Mouse (Mus musculus): ENCODE data around the gene Nol6.
"Not testable (repeated sequence)": the region's sequence is repeated elsewhere in the genome, so short reads cannot be mapped to it uniquely, and the experiment has no call there.

Nol6 gene

DNA sequence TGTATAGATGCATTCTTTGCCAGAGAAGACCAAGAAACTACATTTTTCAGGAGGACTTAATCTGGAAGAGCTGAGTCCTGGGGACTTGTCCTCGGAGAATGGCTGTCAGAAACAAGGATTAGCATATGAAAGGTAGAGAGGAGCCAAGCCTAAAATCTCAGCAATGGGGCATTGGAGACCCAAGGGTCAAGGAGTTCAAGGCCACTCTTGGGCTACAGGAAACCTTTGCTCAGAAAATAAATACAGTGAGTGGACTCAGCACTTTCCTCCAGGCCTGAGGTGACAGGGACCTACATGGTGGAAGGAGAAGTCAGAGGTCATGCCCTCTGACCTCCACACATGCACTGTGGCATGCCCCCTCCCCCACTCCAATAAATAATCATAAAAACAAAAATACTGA lies 23.3 kb downstream of the Nol6 start:
- H3K27me3 ChIP-seq (ENCODE audit: control insufficient read depth, insufficient read depth, low read length, poor library complexity, severe bottlenecking) = no peaks in the 10 kb centered on the region

DNA sequence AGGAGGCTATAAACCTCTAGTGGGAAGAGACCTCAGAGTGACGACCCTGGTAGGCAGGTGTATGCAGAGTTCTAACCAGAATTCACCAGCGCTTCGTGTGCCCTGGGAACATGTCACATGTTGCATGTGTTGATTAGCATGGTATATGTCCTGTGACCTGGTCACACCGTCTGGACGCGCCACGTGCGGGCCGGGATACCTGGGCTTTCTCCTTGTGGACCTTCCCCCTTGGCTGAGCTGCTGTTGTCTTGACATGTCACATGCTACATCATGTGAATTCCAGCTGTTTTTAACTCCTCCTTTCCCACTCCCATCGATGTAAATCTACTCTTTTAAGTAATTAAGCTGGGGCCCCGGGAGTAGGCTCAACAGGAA lies 25.7 kb downstream of the Nol6 start:
- Histone ChIP-seq H3K27me3 (ENCODE audit: control insufficient read depth, insufficient read depth, low read length, poor library complexity, severe bottlenecking) (no peaks in the 10 kb centered on the region), H3K36me3 (ENCODE audit: control insufficient read depth, insufficient read depth, low read length, poor library complexity, severe bottlenecking) (no peaks in the 10 kb centered on the region)
- no peak for DNase-seq (ENCODE audit: low read depth, low spot score)

More for the DNA sequence above, 23.3 kb downstream of the Nol6 start:
- no peaks in the 10 kb centered on the region for H3K36me3 ChIP-seq (ENCODE audit: control insufficient read depth, insufficient read depth, low read length, poor library complexity, severe bottlenecking)
- no peak for DNase-seq (ENCODE audit: low read depth, low spot score)

DNA sequence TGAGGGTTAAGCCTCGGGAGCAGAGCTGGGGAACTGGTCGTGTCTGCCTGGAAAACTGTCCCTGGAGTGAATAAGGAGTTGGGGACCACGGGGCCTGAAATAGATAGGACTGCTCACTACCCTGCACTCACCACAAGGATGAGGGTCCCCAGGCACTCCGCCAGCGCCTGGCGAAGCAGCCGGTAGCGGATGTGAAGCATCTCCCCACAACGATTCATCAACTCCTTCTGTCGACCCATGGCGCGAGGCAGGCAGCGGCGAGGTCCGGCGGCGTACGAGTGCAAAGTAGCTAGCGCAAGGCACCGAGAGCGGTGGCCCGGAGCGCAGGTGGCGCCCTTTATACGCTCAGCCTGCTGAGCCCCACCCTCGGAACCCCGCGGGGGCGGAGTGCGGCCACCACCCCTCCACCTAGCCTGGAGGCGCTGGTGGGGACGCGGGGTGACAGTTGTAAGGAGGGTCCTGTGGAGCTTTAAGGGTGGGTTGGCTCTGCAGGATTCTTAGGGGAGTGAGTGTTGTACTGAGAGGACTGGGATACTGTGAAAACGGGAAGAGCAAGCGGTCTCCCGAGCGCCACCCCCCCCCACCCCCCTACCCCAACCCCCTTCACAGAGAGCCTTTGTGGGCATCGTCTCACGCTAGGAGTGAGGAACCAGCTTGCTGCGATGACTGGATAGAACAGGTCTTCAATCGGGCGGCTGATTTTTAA lies 26.2 kb downstream of the Nol6 start, which contains the start of gene Aqp3:
Aqp3 (minus strand) TSS at position 313 of the 706 bp plus-strand sequence.
- peak; percentile 58 for DNase-seq (ENCODE audit: low read depth, low spot score)
- no peaks in the 10 kb centered on the region for H3K27me3 ChIP-seq (ENCODE audit: control insufficient read depth, insufficient read depth, low read length, poor library complexity, severe bottlenecking)
- H3K36me3 ChIP-seq (ENCODE audit: control insufficient read depth, insufficient read depth, low read length, poor library complexity, severe bottlenecking) = no peaks in the 10 kb centered on the region

DNA sequence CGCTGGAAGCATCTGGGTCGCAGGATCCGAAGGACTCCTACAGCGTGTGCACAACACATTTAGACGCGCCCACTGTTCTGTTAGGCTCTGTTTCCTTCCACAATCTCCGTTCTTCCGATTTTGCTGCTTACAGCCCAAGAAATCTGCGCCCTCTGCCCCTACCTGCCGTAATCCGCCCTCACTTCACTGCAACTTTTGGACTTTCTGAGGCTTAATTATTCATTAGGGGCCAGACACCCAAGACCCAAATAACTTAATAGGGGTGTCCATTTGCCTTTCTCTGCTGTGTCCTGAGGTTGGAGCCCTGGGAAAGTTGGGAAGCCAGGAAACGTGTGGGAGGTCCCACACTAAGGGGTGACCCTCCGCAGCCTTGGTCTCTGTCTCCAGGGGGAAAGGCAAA lies 26.9 kb downstream of the Nol6 start:
- H3K36me3 ChIP-seq (ENCODE audit: control insufficient read depth, insufficient read depth, low read length, poor library complexity, severe bottlenecking) = no peaks in the 10 kb centered on the region
- H3K27me3 ChIP-seq (ENCODE audit: control insufficient read depth, insufficient read depth, low read length, poor library complexity, severe bottlenecking) = no peaks in the 10 kb centered on the region
- DNase-seq (ENCODE audit: low read depth, low spot score) = no peak

DNA sequence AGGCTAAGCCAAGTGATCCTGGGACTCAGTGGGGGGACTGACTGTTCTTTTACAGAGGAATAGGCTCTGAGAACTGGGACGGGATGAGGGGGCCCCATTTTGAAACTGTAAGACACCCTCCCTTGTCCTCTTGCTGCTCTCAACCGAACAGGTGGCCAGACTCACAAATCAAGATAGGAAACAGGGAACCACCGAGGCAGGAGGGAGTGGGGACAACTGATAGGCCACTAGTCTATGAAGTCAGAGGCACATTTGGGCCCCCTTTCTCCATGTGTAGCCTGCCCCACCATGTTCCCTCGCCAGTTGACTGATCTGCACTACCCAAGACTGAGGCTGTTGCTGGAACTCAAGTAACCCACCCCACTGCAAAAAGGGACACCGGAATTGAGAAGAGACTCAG lies 27.5 kb downstream of the Nol6 start:
- Histone ChIP-seq H3K36me3 (ENCODE audit: control insufficient read depth, insufficient read depth, low read length, poor library complexity, severe bottlenecking) (no peaks in the 10 kb centered on the region), H3K27me3 (ENCODE audit: control insufficient read depth, insufficient read depth, low read length, poor library complexity, severe bottlenecking) (no peaks in the 10 kb centered on the region)
- no peak for DNase-seq (ENCODE audit: low read depth, low spot score)

DNA sequence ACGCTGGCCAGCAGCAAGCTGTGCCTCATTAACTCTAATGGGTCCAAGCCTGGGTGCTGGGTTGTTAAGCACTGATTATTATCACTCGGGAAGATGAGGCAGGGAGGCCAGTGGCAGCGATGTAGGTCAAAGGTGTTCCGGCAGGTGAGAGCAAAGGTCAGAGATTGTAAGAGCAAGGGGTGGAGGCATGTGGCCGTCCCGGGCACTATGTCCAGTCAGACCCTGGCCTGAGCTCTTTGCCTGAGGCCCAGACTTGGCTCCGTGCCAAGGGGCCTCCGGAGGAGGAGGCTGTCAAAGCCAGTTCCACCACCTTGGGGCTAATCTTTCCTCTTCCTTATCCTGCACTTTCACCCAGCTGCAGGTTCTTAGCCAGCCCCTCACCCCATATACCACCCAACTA lies 28.1 kb downstream of the Nol6 start:
- DNase-seq (ENCODE audit: low read depth, low spot score) = no peak
- no peaks in the 10 kb centered on the region for H3K27me3 ChIP-seq (ENCODE audit: control insufficient read depth, insufficient read depth, low read length, poor library complexity, severe bottlenecking)
- H3K36me3 ChIP-seq (ENCODE audit: control insufficient read depth, insufficient read depth, low read length, poor library complexity, severe bottlenecking) = no peaks in the 10 kb centered on the region

DNA sequence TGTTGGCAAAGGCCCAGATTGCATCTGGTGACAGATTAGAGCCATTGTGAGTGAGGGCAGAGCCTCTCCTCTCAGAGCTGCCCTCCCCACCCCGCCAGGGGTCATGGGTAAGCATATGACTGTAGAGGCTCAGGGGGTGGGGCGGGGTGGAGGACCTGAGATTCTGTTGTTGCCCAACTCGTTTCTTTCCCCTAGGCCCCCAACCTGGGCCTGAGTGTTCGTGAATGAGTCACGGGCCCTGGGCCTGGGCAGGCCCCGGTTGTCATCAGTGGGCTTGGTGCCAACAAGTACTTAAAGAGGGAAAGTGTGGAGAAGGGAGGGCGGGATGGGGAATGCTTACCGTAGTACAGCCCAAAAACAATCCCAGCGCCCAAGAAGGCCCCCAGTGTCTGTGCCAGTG lies 29.9 kb downstream of the Nol6 start:
- H3K27me3 ChIP-seq (ENCODE audit: control insufficient read depth, insufficient read depth, low read length, poor library complexity, severe bottlenecking) = no peaks in the 10 kb centered on the region
- no peak for DNase-seq (ENCODE audit: low read depth, low spot score)
- H3K36me3 ChIP-seq (ENCODE audit: control insufficient read depth, insufficient read depth, low read length, poor library complexity, severe bottlenecking) = no peaks in the 10 kb centered on the region

DNA sequence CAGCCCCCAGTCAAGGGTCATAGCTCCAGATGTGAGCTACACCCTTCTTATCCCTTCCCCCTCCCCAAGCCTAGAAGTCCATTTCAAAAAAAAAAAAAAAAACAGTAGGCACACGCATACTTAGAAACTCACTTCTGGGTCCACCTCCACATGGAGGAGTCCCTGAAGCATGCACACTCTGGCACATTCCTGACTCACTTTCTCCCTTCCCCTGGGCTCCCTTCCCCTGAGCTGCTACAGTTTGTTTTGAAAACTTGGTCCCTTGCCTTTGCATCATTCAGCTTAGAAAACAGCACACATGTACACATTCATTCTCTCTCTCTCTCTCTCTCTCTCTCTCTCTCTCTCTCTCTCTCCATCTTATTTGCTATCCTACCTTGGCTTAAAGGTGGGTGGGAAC lies 31.3 kb downstream of the Nol6 start:
- Histone ChIP-seq H3K27me3 (ENCODE audit: control insufficient read depth, insufficient read depth, low read length, poor library complexity, severe bottlenecking) (no peaks in the 10 kb centered on the region), H3K36me3 (ENCODE audit: control insufficient read depth, insufficient read depth, low read length, poor library complexity, severe bottlenecking) (no peaks in the 10 kb centered on the region)
- no peak for DNase-seq (ENCODE audit: low read depth, low spot score)

DNA sequence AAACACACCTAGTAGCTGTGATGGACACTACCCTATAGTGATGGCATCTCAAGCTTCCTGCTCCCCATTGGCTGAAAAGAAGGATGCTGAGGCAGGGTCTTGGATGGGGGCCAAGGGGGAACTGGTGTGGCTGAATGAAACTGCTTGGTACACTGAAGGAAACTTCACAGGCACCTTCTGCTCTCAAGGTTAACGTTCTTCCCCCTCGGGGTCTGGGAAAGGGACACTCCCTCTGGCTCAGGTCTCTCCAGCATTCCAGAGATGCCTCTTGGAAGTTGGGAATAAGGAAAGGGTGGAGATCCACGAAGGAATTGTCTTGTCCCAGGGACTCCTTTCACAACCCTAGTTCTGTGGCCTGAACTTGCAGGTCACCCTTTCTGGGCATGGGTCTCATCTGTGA lies 32.9 kb downstream of the Nol6 start:
- no peak for DNase-seq (ENCODE audit: low read depth, low spot score)
- Histone ChIP-seq H3K36me3 (ENCODE audit: control insufficient read depth, insufficient read depth, low read length, poor library complexity, severe bottlenecking) (no peaks in the 10 kb centered on the region), H3K27me3 (ENCODE audit: control insufficient read depth, insufficient read depth, low read length, poor library complexity, severe bottlenecking) (no peaks in the 10 kb centered on the region)

DNA sequence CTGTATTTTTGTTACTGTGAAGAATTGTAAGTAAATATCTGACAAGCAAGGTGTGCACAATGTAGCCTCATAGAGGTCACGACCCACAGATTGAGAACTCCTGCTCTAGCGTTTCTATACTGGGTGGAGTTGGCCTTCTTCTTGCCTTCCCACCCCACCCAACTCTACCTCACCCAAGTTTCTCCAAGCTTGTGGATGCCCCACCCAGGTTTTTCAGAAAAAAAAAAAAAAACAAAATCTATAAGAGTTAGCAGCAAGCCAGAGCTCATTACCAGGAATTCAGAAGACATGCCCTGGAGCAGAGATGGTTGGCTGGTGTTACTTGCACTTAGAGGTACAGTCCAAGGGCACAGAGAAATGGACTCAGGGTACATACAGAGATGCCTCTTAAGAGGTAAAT lies 34.5 kb downstream of the Nol6 start:
- H3K27me3 ChIP-seq (ENCODE audit: control insufficient read depth, insufficient read depth, low read length, poor library complexity, severe bottlenecking) = no peaks in the 10 kb centered on the region
- no peaks in the 10 kb centered on the region for H3K36me3 ChIP-seq (ENCODE audit: control insufficient read depth, insufficient read depth, low read length, poor library complexity, severe bottlenecking)
- DNase-seq (ENCODE audit: low read depth, low spot score) = no peak

DNA sequence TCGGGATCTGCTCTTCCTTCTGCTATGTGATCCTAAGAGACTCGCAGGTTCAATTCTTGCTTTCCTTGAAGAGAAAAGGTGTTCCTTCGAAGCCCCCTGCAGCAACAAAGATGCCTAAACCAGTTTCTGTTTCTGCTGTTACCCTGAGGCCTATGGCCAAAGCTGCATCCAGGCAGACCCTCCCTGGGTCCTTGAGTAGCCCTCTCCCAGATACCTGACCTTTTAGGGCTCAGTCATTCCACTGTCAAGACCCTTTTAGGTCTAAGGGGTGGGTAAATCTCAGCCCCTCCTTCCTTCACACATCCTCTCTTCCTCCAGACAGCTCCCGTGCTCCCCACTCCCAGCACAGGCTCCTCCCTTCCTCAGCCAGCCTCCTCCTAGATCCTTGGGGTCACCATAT lies 35.1 kb downstream of the Nol6 start:
- no peak for DNase-seq (ENCODE audit: low read depth, low spot score)
- Histone ChIP-seq H3K27me3 (ENCODE audit: control insufficient read depth, insufficient read depth, low read length, poor library complexity, severe bottlenecking) (no peaks in the 10 kb centered on the region), H3K36me3 (ENCODE audit: control insufficient read depth, insufficient read depth, low read length, poor library complexity, severe bottlenecking) (no peaks in the 10 kb centered on the region)

DNA sequence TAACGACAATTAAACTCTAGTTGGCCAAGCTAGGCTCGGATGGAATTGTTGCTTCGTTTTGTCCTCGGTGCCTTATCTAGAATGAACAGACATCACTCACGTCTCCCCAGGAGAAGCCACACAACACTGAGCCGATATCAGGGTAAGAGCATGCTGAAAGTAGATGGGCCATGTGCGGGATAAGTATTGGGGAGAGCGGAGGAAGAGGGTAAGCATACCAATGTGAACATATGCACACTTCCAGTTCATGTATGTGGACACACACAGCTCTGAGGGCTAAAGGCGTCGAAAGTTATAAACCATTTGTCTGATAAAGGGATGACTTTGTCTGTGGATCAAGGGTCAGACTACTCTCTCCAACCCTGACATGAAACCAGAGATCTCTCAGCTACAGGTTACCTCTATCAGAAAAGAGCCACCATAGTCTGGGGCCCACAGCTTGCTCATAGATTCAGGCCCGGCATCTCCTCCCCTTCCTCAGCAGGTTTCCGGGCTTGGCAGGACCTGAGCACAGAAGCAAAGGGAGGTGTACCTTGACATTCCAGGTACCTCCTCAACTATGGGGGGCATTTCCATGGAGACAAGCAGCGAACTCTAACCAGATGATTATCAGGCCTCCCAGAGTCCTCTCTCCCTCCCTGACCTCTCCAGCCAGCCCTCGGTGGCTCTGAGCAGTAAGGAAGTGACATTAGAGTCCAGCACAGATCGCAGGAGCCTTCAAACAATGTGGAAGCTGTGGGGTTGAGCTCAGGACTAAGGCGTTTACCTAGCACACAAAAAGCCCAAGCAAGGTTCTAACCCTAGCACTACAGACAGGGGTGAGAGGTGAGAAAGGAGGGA lies 36.6 kb downstream of the Nol6 start:
- H3K27me3 ChIP-seq (ENCODE audit: control insufficient read depth, insufficient read depth, low read length, poor library complexity, severe bottlenecking) = no peaks in the 10 kb centered on the region
- H3K36me3 ChIP-seq (ENCODE audit: control insufficient read depth, insufficient read depth, low read length, poor library complexity, severe bottlenecking) = no peaks in the 10 kb centered on the region
- DNase-seq (ENCODE audit: low read depth, low spot score) = no peak

DNA sequence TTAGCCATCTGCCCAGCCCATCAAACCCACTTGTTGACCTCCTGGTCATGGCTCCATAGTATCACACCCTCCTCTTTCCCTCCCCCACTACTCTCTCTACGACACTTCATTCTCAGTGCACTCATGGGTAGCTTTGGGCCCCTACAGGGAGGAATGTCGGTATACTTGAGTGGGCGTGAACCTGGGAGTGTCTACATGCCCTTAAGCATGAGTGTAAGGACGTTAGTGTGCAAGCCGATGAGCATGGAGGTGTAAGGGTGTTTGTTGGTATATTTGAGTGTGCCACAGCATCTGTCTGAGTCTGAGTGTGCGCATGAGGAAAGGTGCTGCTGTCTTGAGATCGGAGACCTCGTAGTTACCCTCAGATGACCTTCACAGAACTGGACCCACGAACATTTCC lies 37.3 kb downstream of the Nol6 start:
- no peak for DNase-seq (ENCODE audit: low read depth, low spot score)
- Histone ChIP-seq H3K36me3 (ENCODE audit: control insufficient read depth, insufficient read depth, low read length, poor library complexity, severe bottlenecking) (no peaks in the 10 kb centered on the region), H3K27me3 (ENCODE audit: control insufficient read depth, insufficient read depth, low read length, poor library complexity, severe bottlenecking) (no peaks in the 10 kb centered on the region)

DNA sequence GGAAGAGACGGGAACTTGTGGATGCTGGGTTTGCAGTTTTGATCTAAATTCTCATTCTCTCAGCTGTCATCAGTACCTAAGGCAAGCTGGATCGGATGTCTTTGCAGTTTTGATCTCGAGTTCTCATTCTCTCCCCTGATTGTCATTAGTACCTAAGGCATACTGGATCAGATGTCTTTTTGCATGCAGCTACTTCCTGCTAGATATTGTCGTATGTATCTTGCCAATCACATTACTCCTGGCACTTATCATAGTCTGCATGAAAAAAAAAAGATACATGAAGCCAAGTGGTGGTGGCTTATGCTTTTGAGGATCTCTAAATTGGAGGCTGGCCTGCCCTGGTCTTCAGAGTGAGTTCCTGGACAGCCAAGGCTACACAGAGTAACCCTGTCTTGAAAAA lies 39.4 kb downstream of the Nol6 start:
- no peak for DNase-seq (ENCODE audit: low read depth, low spot score)
- H3K27me3 ChIP-seq (ENCODE audit: control insufficient read depth, insufficient read depth, low read length, poor library complexity, severe bottlenecking) = no peaks in the 10 kb centered on the region
- no peaks in the 10 kb centered on the region for H3K36me3 ChIP-seq (ENCODE audit: control insufficient read depth, insufficient read depth, low read length, poor library complexity, severe bottlenecking)

DNA sequence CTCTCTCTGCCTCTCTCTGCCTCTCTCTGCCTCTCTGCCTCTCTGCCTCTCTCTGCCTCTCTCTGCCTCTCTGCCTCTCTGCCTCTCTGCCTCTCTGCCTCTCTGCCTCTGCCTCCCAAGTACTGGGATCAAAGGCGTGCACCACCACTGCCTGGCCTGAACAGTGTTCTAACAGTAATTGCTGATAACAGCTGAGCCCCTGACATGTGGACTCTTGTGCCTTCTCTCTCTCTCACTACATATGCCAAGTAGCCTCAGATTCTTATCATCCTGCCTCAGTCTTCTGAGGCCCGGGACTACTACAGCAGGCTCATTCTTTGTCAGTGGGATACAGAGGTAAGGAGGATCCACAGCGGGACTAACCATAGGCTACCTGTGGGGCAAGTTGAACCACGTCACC lies 41.5 kb downstream of the Nol6 start:
- H3K36me3 ChIP-seq (ENCODE audit: control insufficient read depth, insufficient read depth, low read length, poor library complexity, severe bottlenecking); H3K27me3 ChIP-seq (ENCODE audit: control insufficient read depth, insufficient read depth, low read length, poor library complexity, severe bottlenecking); DNase-seq (ENCODE audit: low read depth, low spot score): not testable (repeated sequence)
